Comparison of ENCODE assay signal across 8 mouse cellular contexts in genomic region chr19:53892061-53892460, GRCm38 (mm10). TPM values are rescaled to one million over a fixed set of nuclear protein-coding genes. Genes with fewer than 3 reads are reported as not detected.
DNase-seq lines count a peak whose midpoint lies in the region; ATAC-seq and TF ChIP-seq lines count a peak whose summit lies in the region.

Gene Pdcd4, plus strand, starts transcription at chr19:53892231.

- H3K4me3 ChIP-seq in forebrain, embryonic 14.5 days (ENCODE audit: low read depth, low read length): no peak within 1 kb of the TSS
- no peak within 1 kb of the TSS for H3K4me3 ChIP-seq in limb, embryonic 10.5 days
- no peak within 1 kb of the TSS for H3K4me3 ChIP-seq in midbrain, postnatal 0 days (ENCODE audit: low read depth, low read length)

- whole genome bisulfite sequencing in forebrain, embryonic 14.5 days: 55% methylated on average over 3 of the region's 3 CpGs
- WGBS in limb, embryonic 10.5 days: 66% methylated on average over 3 of the region's 3 CpGs
- 48% methylated on average over 3 of the region's 3 CpGs for WGBS in midbrain, postnatal 0 days

- H3K36me3 ChIP-seq in forebrain, embryonic 14.5 days (ENCODE audit: control insufficient read depth, insufficient read depth, low read length): no peaks in the 10 kb centered on the region
- H3K36me3 ChIP-seq in limb, embryonic 10.5 days: no peaks in the 10 kb centered on the region
- no peaks in the 10 kb centered on the region for H3K36me3 ChIP-seq in midbrain, postnatal 0 days (ENCODE audit: insufficient read depth, low read length)

- 0 out of 2 replicates have a peak within 1 kb of the TSS, but pooled peaks have one; percentile 17 for H3K9ac ChIP-seq in forebrain, embryonic 14.5 days (ENCODE audit: low read length)
- H3K9ac ChIP-seq in midbrain, postnatal 0 days (replicated peaks; ENCODE audit: low read length, poor library complexity, severe bottlenecking): no peak within 1 kb of the TSS

- H3K4me1 ChIP-seq in forebrain, embryonic 14.5 days (ENCODE audit: control insufficient read depth, insufficient read depth, low read length): no peaks in the 10 kb centered on the region
- peaks cover 37% of the 10 kb centered on the region for H3K4me1 ChIP-seq in limb, embryonic 10.5 days
- H3K4me1 ChIP-seq in midbrain, postnatal 0 days (ENCODE audit: insufficient read depth, low read length): no peaks in the 10 kb centered on the region

- H3K27ac ChIP-seq in forebrain, embryonic 14.5 days (ENCODE audit: low read depth, low read length): no peak within 1 kb of the TSS
- H3K27ac ChIP-seq in limb, embryonic 10.5 days: peak within 1 kb of the TSS; percentile 78
- peak within 1 kb of the TSS; percentile 47 for H3K27ac ChIP-seq in midbrain, postnatal 0 days (ENCODE audit: low read depth, low read length)

- no peak within 1 kb of the TSS for H3K4me2 ChIP-seq in forebrain, embryonic 14.5 days (ENCODE audit: low read length)
- no peak within 1 kb of the TSS for H3K4me2 ChIP-seq in midbrain, postnatal 0 days (ENCODE audit: low read depth, low read length, poor library complexity, severe bottlenecking)

- H3K9me3 ChIP-seq in forebrain, embryonic 14.5 days (replicated peaks; ENCODE audit: control insufficient read depth, low read length): no peaks in the 10 kb centered on the region
- no peaks in the 10 kb centered on the region for H3K9me3 ChIP-seq in limb, embryonic 10.5 days (replicated peaks)
- H3K9me3 ChIP-seq in midbrain, postnatal 0 days (ENCODE audit: low read length): no peaks in the 10 kb centered on the region

- ATAC-seq in forebrain, embryonic 14.5 days: no peak
- no peak for ATAC-seq in midbrain, postnatal 0 days (ENCODE audit: low FRiP score)

- TF ChIP-seq CTCF in midbrain, postnatal 0 days (IDR thresholded peaks at IDR 0.05): no peak

- no peaks in the 10 kb centered on the region for H3K27me3 ChIP-seq in forebrain, embryonic 14.5 days (replicated peaks; ENCODE audit: control insufficient read depth, insufficient read depth, low read length)
- no peaks in the 10 kb centered on the region for H3K27me3 ChIP-seq in limb, embryonic 10.5 days (ENCODE audit: low read depth, poor library complexity, severe bottlenecking)
- no peaks in the 10 kb centered on the region for H3K27me3 ChIP-seq in midbrain, postnatal 0 days (ENCODE audit: insufficient read depth, low read length)

- no peak for DNase-seq in adrenal gland, adult 18-20 months (ENCODE audit: low spot score in 2 of 2)
- no peak for DNase-seq in adrenal gland, adult (ENCODE audit: inconsistent age in 2 of 2, low spot score in 1 of 2)
- DNase-seq in T-cell, adult 2 months (ENCODE audit: low spot score): peak; percentile 43
- no peak for DNase-seq in forebrain, embryonic 14.5 days (ENCODE audit: low spot score)
- DNase-seq in heart, postnatal 4 days: peak; percentile 53
- no peak for DNase-seq in limb, embryonic 10.5 days (ENCODE audit: low spot score)
- DNase-seq in midbrain, postnatal 0 days (ENCODE audit: low spot score): no peak
- DNase-seq in right cerebral cortex, postnatal 4 days: no peak

RNA-seq across cellular contexts. Expression of gene Pdcd4, which starts in this region (rescaled TPM):
- total RNA-seq in adrenal gland, adult 18-20 months (2021): 10 to 100 TPM; 69.6 to 91.1 TPM
- 62.1 and 75.4 TPM in 2 replicates for polyA plus RNA-seq in forebrain, embryonic 14.5 days (2014; fragmentation: Nextera tagmentation; extraction: Ambion mirVana)
- total RNA-seq in heart, postnatal 4 days (2021): 10 to 100 TPM; 19.9 to 22.3 TPM
- polyA plus RNA-seq in limb, embryonic 10.5 days (2016; fragmentation: Nextera tagmentation; extraction: Ambion mirVana): 38.1 and 56.1 TPM in 2 replicates
- total RNA-seq in midbrain, postnatal 0 days (2014; rRNA removed): 19.5 and 19.8 TPM in 2 replicates
- polyA plus RNA-seq in midbrain, postnatal 0 days (2015; fragmentation: Nextera tagmentation; extraction: Ambion mirVana): 77.3 and 96.7 TPM in 2 replicates

Comparison
In these comparisons a context has a peak if more than half of its experiments do, and no peak if none do; other contexts are left out.
1. DNase-seq: peak in T-cell, adult 2 months (single experiment) and heart, postnatal 4 days (single experiment); none in adrenal gland, adult 18-20 months (0 of 2), adrenal gland, adult (0 of 2), forebrain, embryonic 14.5 days (single experiment), limb, embryonic 10.5 days (single experiment), midbrain, postnatal 0 days (single experiment) and right cerebral cortex, postnatal 4 days (single experiment).